Comparison of ENCODE assay signal across 10 mouse cellular contexts in genomic region chr17:29172062-29172461, GRCm38 (mm10). TPM values are rescaled to one million over a fixed set of nuclear protein-coding genes. Genes with fewer than 3 reads are reported as not detected.
A peak's percentile ranks its signal among the peaks of the same experiment; 100 is the strongest.
DNase-seq lines count a peak whose midpoint lies in the region; ATAC-seq and TF ChIP-seq lines count a peak whose summit lies in the region.
"Had no signal": no experiment of that assay in that cellular context is flagged by ENCODE, and none has a peak within 500 bp of the region (broad histone marks: within the 10 kb centered on the region; RNA-seq: fewer than 3 reads in every experiment).

No protein-coding gene starts in this region.

- H3K9ac ChIP-seq in midbrain, postnatal 0 days (replicated peaks; ENCODE audit: low read length, poor library complexity, severe bottlenecking): no peak overlapping the region

- intact Hi-C loops in heart, postnatal 10 days (cut with DNase I): no loop called here

- no peaks in the 10 kb centered on the region for H3K9me3 ChIP-seq in midbrain, postnatal 0 days (ENCODE audit: low read length)
- H3K9me3 ChIP-seq: hindbrain, embryonic 10.5 days had no signal

- peak; percentile 96 for DNase-seq in heart, adult 11 months
- DNase-seq in heart, postnatal 10 days: no peak
- peak; percentile 57 for DNase-seq in lung, postnatal 25 days (ENCODE audit: low spot score)
- DNase-seq in thymus, adult 18-20 months: peak; percentile 62 to 73
- DNase-seq in cerebellum, adult 2 months: no peak
- no peak for DNase-seq in midbrain, postnatal 0 days (ENCODE audit: low spot score)
- DNase-seq in Muller cell, postnatal 12 days (ENCODE audit: inconsistent ontology term): no peak

- TF ChIP-seq POLR2A in cerebellum, adult 2 months (IDR thresholded peaks at IDR 0.05; ENCODE audit: borderline replicate concordance, insufficient read depth, low read length): no peak

- H3K4me2 ChIP-seq in midbrain, postnatal 0 days (ENCODE audit: low read depth, low read length, poor library complexity, severe bottlenecking): no peak overlapping the region

- ATAC-seq in midbrain, postnatal 0 days (ENCODE audit: low FRiP score): no peak

- H3K27ac ChIP-seq in brown adipose tissue, adult 24 weeks (replicated peaks; ENCODE audit: low read depth, low read length): peak overlapping the region; percentile 42; the same call in 1 of the 2 replicates
- no peak overlapping the region for H3K27ac ChIP-seq in cerebellum, adult 2 months (ENCODE audit: insufficient read depth, low read length)
- H3K27ac ChIP-seq in midbrain, postnatal 0 days (ENCODE audit: low read depth, low read length): no peak overlapping the region
- H3K27ac ChIP-seq: hindbrain, embryonic 10.5 days; left cerebral cortex, adult 2 months had no signal

- 0 out of 2 replicates have a peak, but pooled peaks cover 6% of the 10 kb centered on the region for H3K36me3 ChIP-seq in midbrain, postnatal 0 days (ENCODE audit: insufficient read depth, low read length)
- H3K36me3 ChIP-seq: hindbrain, embryonic 10.5 days had no signal

- 58% methylated on average over 10 of the region's 10 CpGs for WGBS in cerebellum, adult 2 months
- WGBS in midbrain, postnatal 0 days: 56% methylated on average over 10 of the region's 10 CpGs

- no peaks in the 10 kb centered on the region for H3K27me3 ChIP-seq in cerebellum, adult 2 months (ENCODE audit: control insufficient read depth, insufficient read depth, low read length)
- H3K27me3 ChIP-seq in midbrain, postnatal 0 days (ENCODE audit: insufficient read depth, low read length): no peaks in the 10 kb centered on the region

- no peak for TF ChIP-seq CTCF in cerebellum, adult 2 months (IDR thresholded peaks at IDR 0.05; ENCODE audit: borderline replicate concordance, insufficient read depth, low read depth, low read length)
- TF ChIP-seq CTCF in midbrain, postnatal 0 days (IDR thresholded peaks at IDR 0.05): no peak

- peaks cover 3% of the 10 kb centered on the region; the same call in 1 of the 2 replicates for H3K4me1 ChIP-seq in brown adipose tissue, adult 24 weeks (ENCODE audit: control insufficient read depth, insufficient read depth, insufficient read length, low read length)
- no peaks in the 10 kb centered on the region for H3K4me1 ChIP-seq in cerebellum, adult 2 months (ENCODE audit: control insufficient read depth, insufficient read depth, low read length)
- H3K4me1 ChIP-seq in midbrain, postnatal 0 days (ENCODE audit: insufficient read depth, low read length): peaks cover 9% of the 10 kb centered on the region; the same call in 1 of the 2 replicates

- no peak overlapping the region for H3K4me3 ChIP-seq in brown adipose tissue, adult 24 weeks (ENCODE audit: insufficient read depth, low read depth, low read length)
- no peak overlapping the region for H3K4me3 ChIP-seq in cerebellum, adult 2 months (replicated peaks; ENCODE audit: insufficient read depth, low read depth, low read length)
- H3K4me3 ChIP-seq in midbrain, postnatal 0 days (ENCODE audit: low read depth, low read length): no peak overlapping the region
- H3K4me3 ChIP-seq: hindbrain, embryonic 10.5 days; left cerebral cortex, adult 2 months had no signal

RNA-seq across cellular contexts. Expression of gene Rab44, which starts 58.1 kb away (rescaled TPM):
- under 1 TPM; 0.34 to 0.87 TPM for total RNA-seq in heart, postnatal 10 days (2021)
- polyA plus RNA-seq in brown adipose tissue, adult 24 weeks (2012; ENCODE audit: insufficient read depth, insufficient read length, missing spikeins): 0.32 TPM in 1 of 2 replicates, not detected in the other
- polyA plus RNA-seq in cerebellum, adult 2 months (2012; rRNA removed): 0.32 and 0.47 TPM in 2 replicates
- total RNA-seq in midbrain, postnatal 0 days (2014; rRNA removed): not detected in 2 replicates
- not detected in 2 replicates for polyA plus RNA-seq in midbrain, postnatal 0 days (2015; fragmentation: Nextera tagmentation; extraction: Ambion mirVana)
- polyA plus RNA-seq: hindbrain, embryonic 10.5 days had no signal

Comparison
In these comparisons a context has a peak if more than half of its experiments do, and no peak if none do; other contexts are left out.
1. DNase-seq: peak in heart, adult 11 months (single experiment), lung, postnatal 25 days (single experiment) and thymus, adult 18-20 months (2 of 2); none in heart, postnatal 10 days (0 of 2), cerebellum, adult 2 months (0 of 2), midbrain, postnatal 0 days (single experiment) and Muller cell, postnatal 12 days (single experiment).